Mouse (Mus musculus): ENCODE data around the gene Scimp. TPM values are rescaled to one million over a fixed set of nuclear protein-coding genes. Genes with fewer than 3 reads are reported as not detected.

The Scimp gene
- polyA plus RNA-seq, 1 experiment from 2014 or later: 0.25 TPM

Small RNAs within 50 kb of the gene (microRNA-seq; reads per million reads assigned to microRNA genes)
- not detected for gene Gm22760

Other genes with a start within 250 kb of the Scimp start
- gene Mink1, start 249.7 kb downstream of the Scimp start, polyA plus RNA-seq (2015; fragmentation: Nextera tagmentation; extraction: Ambion mirVana): 14.8 and 15.8 TPM in 2 replicates
- not detected in 2 replicates for gene 4930544D05Rik, start 196.7 kb downstream of the Scimp start, polyA plus RNA-seq (2015; fragmentation: Nextera tagmentation; extraction: Ambion mirVana)
- 0.27 TPM in 1 of 2 replicates, not detected in the other for gene Chrne, start 193.4 kb downstream of the Scimp start, polyA plus RNA-seq (2015; fragmentation: Nextera tagmentation; extraction: Ambion mirVana)
- gene Gp1ba, start 173.5 kb downstream of the Scimp start, polyA plus RNA-seq (2015; fragmentation: Nextera tagmentation; extraction: Ambion mirVana): 0.19 and 0.30 TPM in 2 replicates
- 115 and 122 TPM in 2 replicates for gene Rnf167, start 165.4 kb downstream of the Scimp start, polyA plus RNA-seq (2015; fragmentation: Nextera tagmentation; extraction: Ambion mirVana)
- gene Slc25a11, start 165.1 kb downstream of the Scimp start, polyA plus RNA-seq (2015; fragmentation: Nextera tagmentation; extraction: Ambion mirVana): 178 and 186 TPM in 2 replicates
- gene Pfn1, start 157.9 kb downstream of the Scimp start, polyA plus RNA-seq (2015; fragmentation: Nextera tagmentation; extraction: Ambion mirVana): 1,914 and 2,031 TPM in 2 replicates
- gene Eno3, start 155.4 kb downstream of the Scimp start, polyA plus RNA-seq (2015; fragmentation: Nextera tagmentation; extraction: Ambion mirVana): 30.3 and 38.5 TPM in 2 replicates
- 181 and 202 TPM in 2 replicates for gene Spag7, start 143.2 kb downstream of the Scimp start, polyA plus RNA-seq (2015; fragmentation: Nextera tagmentation; extraction: Ambion mirVana)
- 12.8 and 14.1 TPM in 2 replicates for gene Camta2, start 124.5 kb downstream of the Scimp start, polyA plus RNA-seq (2015; fragmentation: Nextera tagmentation; extraction: Ambion mirVana)
- 1.2 and 2.3 TPM in 2 replicates for gene Inca1, start 112.4 kb downstream of the Scimp start, polyA plus RNA-seq (2015; fragmentation: Nextera tagmentation; extraction: Ambion mirVana)
- 3.5 and 3.6 TPM in 2 replicates for gene Kif1c, start 112.0 kb downstream of the Scimp start, polyA plus RNA-seq (2015; fragmentation: Nextera tagmentation; extraction: Ambion mirVana)
- gene Zfp3, start 48.4 kb downstream of the Scimp start, polyA plus RNA-seq (2015; fragmentation: Nextera tagmentation; extraction: Ambion mirVana): 6.8 and 8.1 TPM in 2 replicates
- gene Rabep1, start 32.2 kb upstream of the Scimp start, polyA plus RNA-seq (2015; fragmentation: Nextera tagmentation; extraction: Ambion mirVana): 36.5 and 36.8 TPM in 2 replicates
- 128 and 131 TPM in 2 replicates for gene Nup88, start 157.4 kb upstream of the Scimp start, polyA plus RNA-seq (2015; fragmentation: Nextera tagmentation; extraction: Ambion mirVana)
- gene Rpain, start 157.6 kb upstream of the Scimp start, polyA plus RNA-seq (2015; fragmentation: Nextera tagmentation; extraction: Ambion mirVana): 68.3 and 76.2 TPM in 2 replicates
- 286 and 311 TPM in 2 replicates for gene C1qbp, start 170.4 kb upstream of the Scimp start, polyA plus RNA-seq (2015; fragmentation: Nextera tagmentation; extraction: Ambion mirVana)
- 22.1 and 22.9 TPM in 2 replicates for gene Dhx33, start 191.9 kb upstream of the Scimp start, polyA plus RNA-seq (2015; fragmentation: Nextera tagmentation; extraction: Ambion mirVana)
- gene Mis12, start 207.0 kb upstream of the Scimp start, polyA plus RNA-seq (2015; fragmentation: Nextera tagmentation; extraction: Ambion mirVana): 41.1 and 43.8 TPM in 2 replicates
- 47.6 and 48.1 TPM in 2 replicates for gene Derl2, start 207.3 kb upstream of the Scimp start, polyA plus RNA-seq (2015; fragmentation: Nextera tagmentation; extraction: Ambion mirVana)
- 57.7 and 69.4 TPM in 2 replicates for gene 6330403K07Rik, start 220.9 kb upstream of the Scimp start, polyA plus RNA-seq (2015; fragmentation: Nextera tagmentation; extraction: Ambion mirVana)

Data from kidney, embryonic 15.5 days (tissue).